Mouse (Mus musculus) olfactory bulb, adult 2 months (tissue): ENCODE data around the gene Coq4.
A peak's percentile ranks its signal among the peaks of the same experiment; 100 is the strongest.

Source experiments
- CTCF ChIP-seq: fragments of 200-500 bp; IDR thresholded peaks from 2 replicates; pipeline ENCODE4 v1.5.1; 2012; ENCODE audit warnings: low read depth, mild to moderate bottlenecking, low read length, moderate library complexity; ENCODE audit not compliant: insufficient read depth
- POLR2A ChIP-seq: fragments of 200-500 bp; IDR thresholded peaks from 2 replicates; pipeline ENCODE4 v1.6.1; 2012; ENCODE audit warnings: mild to moderate bottlenecking, low read depth, low read length, moderate library complexity; ENCODE audit not compliant: insufficient read depth

DNA sequence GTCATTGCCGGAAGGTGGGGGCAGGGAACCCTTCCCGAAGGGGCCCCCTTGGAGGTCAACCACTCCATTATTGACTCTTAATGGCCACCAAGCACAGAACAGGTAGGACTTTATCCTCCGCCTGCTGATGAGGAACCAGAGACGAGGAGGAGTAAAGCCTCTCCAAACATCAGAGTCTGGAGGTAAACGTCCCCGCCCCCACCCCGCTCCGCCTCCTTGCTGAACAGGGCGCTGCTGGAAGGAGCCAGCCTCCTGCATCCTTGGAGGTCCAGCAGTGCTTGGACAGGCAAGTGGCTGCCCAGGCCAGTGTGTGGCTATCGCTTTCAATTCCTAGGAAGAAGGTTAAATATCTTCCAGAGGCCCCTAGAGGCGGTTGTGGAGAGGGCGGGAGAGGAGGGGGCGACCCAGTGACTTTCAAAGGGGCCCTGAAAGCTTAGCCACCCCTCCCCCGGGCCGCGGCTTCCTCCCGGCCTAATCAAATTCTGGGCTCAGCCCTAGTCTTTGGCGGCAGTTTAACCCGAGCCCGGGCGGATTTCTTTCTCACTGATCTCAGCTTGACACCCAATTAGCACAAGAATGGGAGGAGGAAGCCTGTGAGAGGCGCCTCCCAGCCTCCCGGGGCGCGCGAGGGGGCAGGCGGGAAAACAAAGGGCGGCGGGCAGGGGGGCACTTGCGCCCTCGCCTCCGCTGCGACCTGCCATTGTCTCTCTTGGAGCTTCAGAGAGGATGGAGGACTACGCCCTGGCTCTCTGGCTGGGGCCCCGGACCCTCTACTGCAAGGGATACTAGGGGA is 32.9 kb downstream of the Coq4 start, which contains the start of gene Urm1:
- no peak for TF ChIP-seq CTCF
- TF ChIP-seq POLR2A, result peak; percentile 25; the same call in 1 of the 2 replicates
